Mouse (Mus musculus): ENCODE measurements around the gene Tmem30b. TPM values are rescaled to one million over a fixed set of nuclear protein-coding genes. Genes with fewer than 3 reads are reported as not detected.

Tmem30b gene
- polyA plus RNA-seq (2012; rRNA removed) = 0.14 and 0.27 TPM in 2 replicates

GRCm38 (mm10) chr12:73546086-73546711 lies at the start of gene Tmem30b:
Gene Tmem30b (minus strand): TSS chr12:73546392.
- TF ChIP-seq CTCF (IDR thresholded peaks at IDR 0.05; ENCODE audit: extremely low read depth, insufficient read depth, insufficient read length, insufficient replicate concordance) (no peak), POLR2A (IDR thresholded peaks at IDR 0.05; ENCODE audit: low read depth, low read length) (no peak)
- Histone ChIP-seq H3K4me3 (ENCODE audit: extremely low read depth, insufficient read depth, insufficient read length) (peak within 1 kb of the TSS; percentile 47), H3K4me1 (ENCODE audit: control insufficient read depth, insufficient read depth, insufficient read length) (peaks cover 11% of the 10 kb centered on the region; the same call in 1 of the 2 replicates), H3K27me3 (ENCODE audit: control insufficient read depth, insufficient read depth, low read length) (peaks cover 17% of the 10 kb centered on the region), H3K36me3 (ENCODE audit: control insufficient read depth, insufficient read depth, low read length) (no peaks in the 10 kb centered on the region), H3K27ac (ENCODE audit: insufficient read depth, low read length) (no peak within 1 kb of the TSS)
- DNase-seq (ENCODE audit: low read depth in 1 of 2, low spot score in 2 of 2) = no peak
- WGBS = 5% methylated on average over 40 of the region's 61 CpGs

GRCm38 (mm10) chr12:73595226-73595625 lies 49.0 kb upstream of the Tmem30b start:
- TF ChIP-seq CTCF (IDR thresholded peaks at IDR 0.05; ENCODE audit: extremely low read depth, insufficient read depth, insufficient read length, insufficient replicate concordance) (no peak), POLR2A (IDR thresholded peaks at IDR 0.05; ENCODE audit: low read depth, low read length) (no peak)
- Histone ChIP-seq H3K27me3 (ENCODE audit: control insufficient read depth, insufficient read depth, low read length) (no peaks in the 10 kb centered on the region), H3K4me3 (ENCODE audit: extremely low read depth, insufficient read depth, insufficient read length) (no peak overlapping the region), H3K27ac (ENCODE audit: insufficient read depth, low read length) (no peak overlapping the region), H3K36me3 (ENCODE audit: control insufficient read depth, insufficient read depth, low read length) (no peaks in the 10 kb centered on the region), H3K4me1 (ENCODE audit: control insufficient read depth, insufficient read depth, insufficient read length) (peaks cover 21% of the 10 kb centered on the region; the same call in 1 of the 2 replicates)
- whole genome bisulfite sequencing = 47% methylated on average over 8 of the region's 8 CpGs
- DNase-seq (ENCODE audit: low read depth in 1 of 2, low spot score in 2 of 2) = no peak

DNA sequence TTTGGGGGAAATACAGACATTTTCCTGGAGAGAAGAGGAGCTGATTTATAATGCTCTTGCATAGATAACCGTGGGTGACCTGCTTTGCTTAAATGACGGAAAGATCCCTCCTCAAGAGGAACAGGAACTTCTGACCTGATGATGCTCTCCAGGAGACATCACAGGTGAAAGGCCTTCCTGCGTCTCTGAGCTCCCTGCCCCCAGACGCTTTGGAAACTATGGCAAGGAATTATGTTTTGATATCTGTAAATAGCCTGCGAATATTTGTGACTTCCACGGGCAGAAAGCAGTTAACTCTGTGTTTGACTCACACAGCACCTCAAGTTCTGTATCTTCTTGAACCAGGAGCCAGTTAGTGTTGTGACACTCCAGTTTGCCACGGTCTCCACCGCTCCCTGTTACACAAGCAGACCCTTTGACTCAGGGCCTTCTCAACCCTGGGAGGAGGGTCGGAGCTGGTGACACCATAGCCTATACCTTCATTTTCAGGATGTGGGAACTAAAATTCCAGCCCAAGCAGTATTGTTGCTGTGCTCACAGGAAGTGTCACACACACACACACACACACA lies 48.1 kb upstream of the Tmem30b start:
- Histone ChIP-seq H3K4me3 (ENCODE audit: extremely low read depth, insufficient read depth, insufficient read length) (no peak overlapping the region), H3K36me3 (ENCODE audit: control insufficient read depth, insufficient read depth, low read length) (no peaks in the 10 kb centered on the region), H3K27me3 (ENCODE audit: control insufficient read depth, insufficient read depth, low read length) (no peaks in the 10 kb centered on the region), H3K27ac (ENCODE audit: insufficient read depth, low read length) (peak overlapping the region; percentile 88), H3K4me1 (ENCODE audit: control insufficient read depth, insufficient read depth, insufficient read length) (peaks cover 21% of the 10 kb centered on the region)
- no peak for DNase-seq (ENCODE audit: low read depth in 1 of 2, low spot score in 2 of 2)
- 59% methylated on average over 9 of the region's 9 CpGs for WGBS
- no peak for TF ChIP-seq CTCF (IDR thresholded peaks at IDR 0.05; ENCODE audit: extremely low read depth, insufficient read depth, insufficient read length, insufficient replicate concordance)

- WGBS = 7% methylated on average over 12 of the region's 12 CpGs
- TF ChIP-seq CTCF (IDR thresholded peaks at IDR 0.05; ENCODE audit: extremely low read depth, insufficient read depth, insufficient read length, insufficient replicate concordance) (no peak), POLR2A (IDR thresholded peaks at IDR 0.05; ENCODE audit: low read depth, low read length) (no peak)
- H3K36me3 ChIP-seq (ENCODE audit: control insufficient read depth, insufficient read depth, low read length) = no peaks in the 10 kb centered on the region
- peaks cover 17% of the 10 kb centered on the region for H3K4me1 ChIP-seq (ENCODE audit: control insufficient read depth, insufficient read depth, insufficient read length)
- H3K27ac ChIP-seq (ENCODE audit: insufficient read depth, low read length) = peak overlapping the region; percentile 88
- H3K4me3 ChIP-seq (ENCODE audit: extremely low read depth, insufficient read depth, insufficient read length) = peak overlapping the region; percentile 19; the same call in 1 of the 2 replicates
- H3K27me3 ChIP-seq (ENCODE audit: control insufficient read depth, insufficient read depth, low read length) = no peaks in the 10 kb centered on the region
- DNase-seq (ENCODE audit: low read depth in 1 of 2, low spot score in 2 of 2) = peak in 1 of 2 experiments; percentile 45
These were observed 47.0 kb upstream of the Tmem30b start for GRCm38 (mm10) chr12:73593021-73593798.

GRCm38 (mm10) chr12:73591625-73592024 lies 45.4 kb upstream of the Tmem30b start:
- 41% methylated on average over 8 of the region's 11 CpGs for WGBS
- peak overlapping the region; percentile 60; the same call in 1 of the 2 replicates for H3K27ac ChIP-seq (ENCODE audit: insufficient read depth, low read length)
- no peak for DNase-seq (ENCODE audit: low read depth in 1 of 2, low spot score in 2 of 2)

GRCm38 (mm10) chr12:73590627-73591276 lies 44.6 kb upstream of the Tmem30b start:
- peaks cover 3% of the 10 kb centered on the region for H3K27me3 ChIP-seq (ENCODE audit: control insufficient read depth, insufficient read depth, low read length)
- H3K4me1 ChIP-seq (ENCODE audit: control insufficient read depth, insufficient read depth, insufficient read length) = peaks cover 15% of the 10 kb centered on the region
- 77% methylated on average over 15 of the region's 15 CpGs for WGBS
- no peaks in the 10 kb centered on the region for H3K36me3 ChIP-seq (ENCODE audit: control insufficient read depth, insufficient read depth, low read length)
- H3K27ac ChIP-seq (ENCODE audit: insufficient read depth, low read length) = peak overlapping the region; percentile 28; the same call in 1 of the 2 replicates
- TF ChIP-seq POLR2A (IDR thresholded peaks at IDR 0.05; ENCODE audit: low read depth, low read length) = no peak
- no peak for TF ChIP-seq CTCF (IDR thresholded peaks at IDR 0.05; ENCODE audit: extremely low read depth, insufficient read depth, insufficient read length, insufficient replicate concordance)
- no peak overlapping the region for H3K4me3 ChIP-seq (ENCODE audit: extremely low read depth, insufficient read depth, insufficient read length)
- DNase-seq (ENCODE audit: low read depth in 1 of 2, low spot score in 2 of 2) = no peak

More at GRCm38 (mm10) chr12:73591625-73592024, 45.4 kb upstream of the Tmem30b start:
- Histone ChIP-seq H3K36me3 (ENCODE audit: control insufficient read depth, insufficient read depth, low read length) (no peaks in the 10 kb centered on the region), H3K4me3 (ENCODE audit: extremely low read depth, insufficient read depth, insufficient read length) (no peak overlapping the region), H3K27me3 (ENCODE audit: control insufficient read depth, insufficient read depth, low read length) (no peaks in the 10 kb centered on the region), H3K4me1 (ENCODE audit: control insufficient read depth, insufficient read depth, insufficient read length) (peaks cover 15% of the 10 kb centered on the region)
- no peak for TF ChIP-seq POLR2A (IDR thresholded peaks at IDR 0.05; ENCODE audit: low read depth, low read length)
- no peak for TF ChIP-seq CTCF (IDR thresholded peaks at IDR 0.05; ENCODE audit: extremely low read depth, insufficient read depth, insufficient read length, insufficient replicate concordance)
